Mouse (Mus musculus): ENCODE results near the gene Ccdc77. TPM values are rescaled to one million over a fixed set of nuclear protein-coding genes. Genes with fewer than 3 reads are reported as not detected.

The Ccdc77 gene
- total RNA-seq (2014; fragmentation: Nextera tagmentation), result 31.7 and 33.4 TPM in 2 replicates
- total RNA-seq (2017), result 32.6 and 45.6 TPM in 2 replicates

- ATAC-seq (replicated peaks; ENCODE audit: low FRiP score, low TSS enrichment, poor library complexity, severe bottlenecking), result peak; percentile 93
These were observed at the start of gene Ccdc77, which contains the start of gene Kdm5a for GRCm38 (mm10) chr6:120363688-120364522. Gene Ccdc77, minus strand, starts transcription at chr6:120364374. Gene Kdm5a, plus strand, starts transcription at chr6:120364124.

- no peak for ATAC-seq (replicated peaks; ENCODE audit: low FRiP score, low TSS enrichment, poor library complexity, severe bottlenecking)
These were observed 39.8 kb upstream of the Ccdc77 start for GRCm38 (mm10) chr6:120403936-120404335.

- peak; percentile 55 for ATAC-seq (replicated peaks; ENCODE audit: low FRiP score, low TSS enrichment, poor library complexity, severe bottlenecking)
These were observed 31.6 kb upstream of the Ccdc77 start for GRCm38 (mm10) chr6:120395622-120396345.

GRCm38 (mm10) chr6:120392811-120393210, 28.6 kb upstream of the Ccdc77 start:
- ATAC-seq (replicated peaks; ENCODE audit: low FRiP score, low TSS enrichment, poor library complexity, severe bottlenecking), result no peak

GRCm38 (mm10) chr6:120390054-120390453, 25.9 kb upstream of the Ccdc77 start:
- peak; percentile 68 for ATAC-seq (replicated peaks; ENCODE audit: low FRiP score, low TSS enrichment, poor library complexity, severe bottlenecking)

- no peak for ATAC-seq (replicated peaks; ENCODE audit: low FRiP score, low TSS enrichment, poor library complexity, severe bottlenecking)
These were observed 12.6 kb upstream of the Ccdc77 start for GRCm38 (mm10) chr6:120376736-120377135.

- no peak for ATAC-seq (replicated peaks; ENCODE audit: low FRiP score, low TSS enrichment, poor library complexity, severe bottlenecking)
These were observed 877 bp upstream of the Ccdc77 start for GRCm38 (mm10) chr6:120365051-120365450.

GRCm38 (mm10) chr6:120364523-120364905, 340 bp upstream of the Ccdc77 start:
- peak; percentile 31; the same call in 1 of the 2 replicates for ATAC-seq (replicated peaks; ENCODE audit: low FRiP score, low TSS enrichment, poor library complexity, severe bottlenecking)

- ATAC-seq (replicated peaks; ENCODE audit: low FRiP score, low TSS enrichment, poor library complexity, severe bottlenecking), result 0 out of 2 replicates have a peak, but pooled peaks have one; percentile 1
These were observed 1.1 kb downstream of the Ccdc77 start for GRCm38 (mm10) chr6:120362774-120363687.

GRCm38 (mm10) chr6:120362124-120362523, 2.0 kb downstream of the Ccdc77 start:
- no peak for ATAC-seq (replicated peaks; ENCODE audit: low FRiP score, low TSS enrichment, poor library complexity, severe bottlenecking)

- peak; percentile 100 for ATAC-seq (replicated peaks; ENCODE audit: low FRiP score, low TSS enrichment, poor library complexity, severe bottlenecking)
These were observed 6.9 kb downstream of the Ccdc77 start for GRCm38 (mm10) chr6:120356951-120357945.

- ATAC-seq (replicated peaks; ENCODE audit: low FRiP score, low TSS enrichment, poor library complexity, severe bottlenecking), result no peak
These were observed 7.7 kb downstream of the Ccdc77 start for GRCm38 (mm10) chr6:120356478-120356877.

- no peak for ATAC-seq (replicated peaks; ENCODE audit: low FRiP score, low TSS enrichment, poor library complexity, severe bottlenecking)
These were observed 15.2 kb downstream of the Ccdc77 start for GRCm38 (mm10) chr6:120349018-120349417.

GRCm38 (mm10) chr6:120343992-120344391, 20.2 kb downstream of the Ccdc77 start:
- ATAC-seq (replicated peaks; ENCODE audit: low FRiP score, low TSS enrichment, poor library complexity, severe bottlenecking), result no peak

- 0 out of 2 replicates have a peak, but pooled peaks have one; percentile 57 for ATAC-seq (replicated peaks; ENCODE audit: low FRiP score, low TSS enrichment, poor library complexity, severe bottlenecking)
These were observed 31.8 kb downstream of the Ccdc77 start for GRCm38 (mm10) chr6:120332351-120332750.

- ATAC-seq (replicated peaks; ENCODE audit: low FRiP score, low TSS enrichment, poor library complexity, severe bottlenecking), result peak; percentile 74
These were observed 39.8 kb downstream of the Ccdc77 start for GRCm38 (mm10) chr6:120324295-120324927.

- no peak for ATAC-seq (replicated peaks; ENCODE audit: low FRiP score, low TSS enrichment, poor library complexity, severe bottlenecking)
These were observed 43.8 kb downstream of the Ccdc77 start for GRCm38 (mm10) chr6:120320369-120320768.

GRCm38 (mm10) chr6:120319129-120319528, 45.0 kb downstream of the Ccdc77 start:
- ATAC-seq (replicated peaks; ENCODE audit: low FRiP score, low TSS enrichment, poor library complexity, severe bottlenecking), result no peak

Measured in megakaryocyte-erythroid progenitor cell, adult 5-6 weeks (primary cell).